Mouse (Mus musculus) spleen, adult 18-20 months (tissue): ENCODE data around the gene Disp2.

Experiments
- DNase-seq, 2 experiments: peaks; one replicate each; pipeline ENCODE4 v3.0.0; 2022; ENCODE audit warnings: mixed read lengths in 2 of 2

Disp2 gene

GRCm38 (mm10) chr2:118790551-118791525, 11.3 kb downstream of the Disp2 start:
- peak in 1 of 2 experiments; percentile 35 for DNase-seq

- DNase-seq, result no peak
These were observed 12.2 kb downstream of the Disp2 start for GRCm38 (mm10) chr2:118791591-118792258.

DNA sequence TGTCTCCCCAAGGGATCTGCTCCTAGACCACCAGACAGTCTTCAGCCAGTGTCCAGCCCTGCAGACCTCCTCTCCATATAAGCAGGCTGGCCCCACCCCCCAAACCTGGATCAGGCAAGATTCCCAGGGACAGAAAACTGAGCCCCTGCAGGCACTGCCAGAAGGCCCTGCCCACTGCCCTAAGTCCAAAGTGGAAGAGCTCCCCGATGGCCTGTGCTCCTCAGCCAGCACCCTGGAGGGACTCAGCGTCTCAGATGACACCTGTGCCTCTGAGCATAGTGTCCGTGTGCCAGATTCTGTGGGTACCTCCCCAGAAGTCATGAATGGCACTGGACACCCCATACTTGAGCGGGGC, 12.7 kb downstream of the Disp2 start:
- no peak for DNase-seq

- no peak for DNase-seq
These were observed 14.1 kb downstream of the Disp2 start for GRCm38 (mm10) chr2:118793636-118794035.

- DNase-seq, result no peak
These were observed 23.1 kb downstream of the Disp2 start for GRCm38 (mm10) chr2:118802542-118803118.

DNA sequence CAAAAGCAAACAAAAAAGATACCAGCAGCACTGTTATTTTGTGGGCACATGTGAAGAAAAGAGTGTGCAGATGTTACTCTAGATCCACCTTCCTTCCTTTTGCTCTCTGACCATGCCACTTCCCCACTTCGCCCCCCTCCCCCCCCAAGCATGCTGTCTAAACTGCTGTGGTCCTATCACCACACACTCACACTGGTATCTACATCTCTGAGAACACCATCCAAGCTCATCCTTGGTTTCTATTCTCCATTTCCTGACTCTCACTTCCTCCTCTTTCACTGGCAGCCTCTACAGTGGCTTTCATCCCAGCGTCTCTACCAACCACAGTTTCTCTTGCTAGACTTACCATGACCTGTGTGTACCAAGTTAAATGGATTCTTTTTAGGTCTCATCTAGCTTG, 25.0 kb downstream of the Disp2 start:
- DNase-seq, result no peak

GRCm38 (mm10) chr2:118805137-118805536, 25.6 kb downstream of the Disp2 start:
- DNase-seq, result no peak

DNA sequence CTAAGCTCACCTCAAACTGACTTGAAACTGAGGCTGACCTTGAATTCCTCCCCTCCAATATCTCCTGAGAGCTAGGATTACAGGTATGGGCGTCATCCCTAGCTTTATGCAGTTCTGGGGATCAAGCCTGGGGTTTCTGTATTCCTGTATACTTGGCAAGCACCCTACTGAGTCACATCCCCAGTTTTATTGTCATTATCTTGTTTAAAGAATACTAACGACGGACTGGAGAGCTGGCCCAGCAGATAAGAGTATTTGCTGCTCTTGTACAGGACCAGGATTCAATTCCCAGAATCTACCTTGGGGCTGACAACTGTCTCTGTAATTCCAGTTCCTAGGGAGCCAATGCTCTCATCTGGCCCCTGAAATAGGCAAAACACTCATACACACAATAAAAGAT, 26.2 kb downstream of the Disp2 start:
- DNase-seq, result no peak

GRCm38 (mm10) chr2:118806860-118807259, 27.3 kb downstream of the Disp2 start:
- no peak for DNase-seq

DNA sequence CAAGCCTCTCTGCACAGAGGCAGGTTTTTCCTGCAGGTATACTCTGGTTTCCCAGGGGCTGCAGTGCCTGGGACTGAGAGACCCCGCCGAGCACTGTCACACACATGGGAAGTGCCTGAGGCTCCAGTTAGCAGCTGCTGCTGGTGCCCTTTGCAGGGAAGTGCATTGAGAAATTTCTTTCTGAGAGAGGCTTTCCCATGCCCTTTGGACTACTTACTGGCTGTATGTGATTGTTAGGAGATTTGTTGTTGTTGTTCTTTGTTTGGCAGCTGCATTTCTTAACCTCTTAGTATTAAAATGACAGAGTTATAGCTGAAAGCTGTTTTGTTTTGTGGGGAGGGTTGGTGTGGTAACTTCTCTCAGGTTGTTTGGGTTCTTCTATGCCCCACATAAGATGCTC, 31.3 kb downstream of the Disp2 start:
- no peak for DNase-seq

- no peak for DNase-seq
These were observed 33.2 kb downstream of the Disp2 start for GRCm38 (mm10) chr2:118812724-118813123.

DNA sequence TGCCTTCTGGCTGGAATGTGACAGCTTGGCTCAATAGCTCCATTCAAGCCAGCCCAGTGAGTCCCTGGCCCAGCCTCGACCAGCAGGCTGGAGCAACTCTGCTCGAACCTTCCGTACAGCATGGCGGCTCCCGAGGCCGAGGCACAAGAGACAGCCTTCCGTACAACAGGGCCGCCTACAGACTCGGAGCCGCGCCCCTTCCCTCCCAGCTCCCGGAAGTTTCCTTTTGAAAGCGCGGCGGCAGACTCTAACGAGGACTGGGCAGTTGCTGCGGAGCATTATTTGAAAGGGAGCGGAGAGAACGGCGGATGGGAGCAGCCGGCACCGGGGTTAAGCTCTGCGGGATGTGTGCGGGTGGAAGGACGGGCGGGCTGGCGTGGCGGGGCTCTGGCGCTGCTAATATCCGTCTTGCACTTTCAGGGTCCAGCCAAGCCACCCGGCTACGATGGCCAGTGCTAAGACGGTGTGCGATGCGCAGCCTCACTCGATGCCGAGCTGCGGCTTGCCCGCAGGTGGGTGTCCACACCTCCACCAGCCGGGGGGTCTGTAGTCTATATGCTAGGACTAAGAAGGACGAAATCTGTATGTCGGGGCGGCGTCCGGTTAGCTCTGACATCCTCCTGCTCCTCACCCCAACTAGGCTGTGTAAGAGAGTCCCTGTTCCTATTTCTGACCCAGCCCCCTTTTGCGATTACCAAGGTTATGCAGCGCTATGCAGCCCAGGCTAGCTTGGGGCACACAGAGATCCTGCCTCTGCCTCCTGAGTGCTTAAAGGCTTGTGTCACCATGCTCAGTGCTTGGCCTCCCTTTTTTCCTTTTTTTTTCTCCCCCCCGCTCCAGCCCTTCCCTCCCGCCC, 34.7 kb downstream of the Disp2 start, which contains the start of gene Knstrn:
TSS of gene Knstrn (plus strand) at position 23 of the 856 bp plus-strand sequence.
- peak; percentile 77 to 88 for DNase-seq

GRCm38 (mm10) chr2:118822800-118823199, 43.3 kb downstream of the Disp2 start:
- DNase-seq, result no peak

DNA sequence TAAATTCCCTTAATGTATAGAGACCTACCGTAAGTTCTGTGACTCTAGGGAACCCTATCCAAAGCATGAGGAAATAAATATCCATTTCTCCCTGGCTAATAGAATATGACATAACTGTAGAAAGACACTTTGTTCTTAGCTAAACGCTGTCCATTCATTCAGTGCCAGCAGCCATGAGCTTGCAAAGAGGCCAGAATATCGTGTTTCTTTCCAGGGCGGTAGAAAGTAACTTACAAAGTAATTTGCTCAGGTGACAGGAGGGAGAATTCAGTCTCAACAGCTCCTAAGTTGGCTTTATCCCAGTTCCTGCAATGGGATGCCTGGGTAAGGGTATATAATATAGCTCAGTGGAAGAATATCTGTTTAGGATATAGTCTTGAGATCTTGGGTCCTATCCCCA, 44.9 kb downstream of the Disp2 start:
- no peak for DNase-seq

DNA sequence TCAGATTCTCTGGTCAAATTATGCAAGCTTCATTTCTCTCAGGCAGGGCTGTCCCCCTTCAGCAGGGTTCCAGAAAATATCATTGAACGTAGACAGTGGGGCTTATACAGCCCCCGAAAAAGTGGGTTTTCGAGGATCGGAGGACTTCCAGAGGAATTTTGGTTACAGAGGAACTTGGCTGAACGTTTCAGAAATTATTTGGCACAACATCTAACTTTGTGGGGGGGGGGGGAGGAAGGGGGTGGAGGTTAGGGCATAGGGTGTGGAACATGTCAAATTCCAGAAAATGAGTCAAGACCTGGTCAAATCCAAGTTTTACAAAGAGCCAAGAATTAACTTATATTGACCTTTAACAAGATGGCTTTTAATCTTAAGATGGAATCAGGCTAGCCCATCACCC, 49.6 kb downstream of the Disp2 start:
- DNase-seq, result no peak

DNA sequence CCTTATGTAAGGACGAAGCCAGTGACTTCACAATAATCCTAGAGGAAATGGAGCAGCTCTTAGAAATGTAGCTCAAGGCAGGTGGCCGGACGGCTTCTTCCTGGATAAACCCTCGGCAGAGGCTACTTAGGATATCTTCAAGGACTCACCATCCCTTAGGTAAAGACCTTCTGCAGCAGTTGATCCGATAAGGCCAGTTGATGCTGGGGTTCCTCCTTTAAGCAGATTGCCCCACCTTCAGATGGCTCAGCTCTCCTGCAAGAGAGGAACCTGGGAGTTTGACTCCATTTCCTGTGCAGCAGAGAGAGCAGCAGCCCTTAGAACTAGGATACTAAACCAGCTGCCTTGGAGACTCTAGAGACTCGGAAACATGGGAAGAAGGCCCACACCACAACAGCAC, 54.5 kb downstream of the Disp2 start:
- no peak for DNase-seq

GRCm38 (mm10) chr2:118835115-118835514, 55.6 kb downstream of the Disp2 start:
- DNase-seq, result no peak

DNA sequence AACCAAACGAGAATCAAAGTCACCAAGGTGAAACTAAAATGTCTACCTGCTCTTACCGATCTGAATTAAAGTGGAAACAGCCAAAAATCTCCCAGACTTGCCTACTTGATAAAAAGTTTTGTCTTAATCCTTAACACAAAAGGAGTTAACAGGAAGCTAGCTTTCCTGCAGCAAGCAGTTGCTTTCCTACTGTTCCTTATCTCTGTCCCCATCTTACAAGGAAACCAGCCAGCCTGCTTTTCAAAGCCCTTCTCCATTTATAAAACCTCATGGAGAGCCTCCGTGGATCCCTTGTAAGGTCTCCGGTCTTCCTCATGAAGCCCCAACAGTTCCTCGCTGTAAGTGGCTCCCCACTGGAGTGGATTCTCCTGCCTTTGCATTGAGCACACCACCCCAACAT, 58.8 kb downstream of the Disp2 start:
- DNase-seq, result no peak

DNA sequence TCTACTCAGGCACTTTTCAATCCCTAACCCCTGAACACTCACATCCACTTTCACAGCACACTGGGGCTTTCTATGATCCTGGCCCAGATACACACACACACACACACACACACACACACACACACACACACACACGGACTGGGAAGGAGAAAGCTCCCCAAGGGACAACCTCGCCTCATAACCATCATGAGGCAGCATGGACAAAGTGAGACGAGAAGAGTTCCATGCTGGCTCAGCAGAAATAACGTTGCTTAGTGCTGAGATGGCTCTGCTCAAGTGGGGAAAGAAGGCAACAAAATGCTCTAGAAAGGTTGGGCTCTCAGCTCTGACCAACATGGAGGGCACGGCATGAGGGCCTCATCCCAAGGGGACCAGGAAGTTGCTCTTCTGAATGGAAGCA, 61.7 kb downstream of the Disp2 start:
- no peak for DNase-seq

DNA sequence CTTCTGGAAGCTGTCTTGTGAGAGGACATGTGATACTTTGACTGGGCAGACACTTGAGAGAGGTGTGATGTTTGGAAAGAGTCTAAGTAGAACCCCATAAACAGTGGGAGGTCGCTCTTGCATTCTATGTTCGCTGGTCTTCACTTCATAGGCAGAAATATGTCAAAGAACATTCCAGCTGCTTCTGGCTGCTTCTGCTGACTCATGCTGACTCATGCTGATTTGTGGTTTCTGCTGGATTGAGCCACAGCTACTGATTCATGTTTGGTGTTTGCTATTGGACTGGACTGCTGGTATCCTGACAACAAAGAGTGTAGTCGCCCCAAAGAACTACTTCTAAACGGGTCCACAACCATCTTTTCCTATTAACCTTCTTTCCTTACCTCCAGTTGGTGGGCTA, 62.3 kb downstream of the Disp2 start:
- DNase-seq, result no peak

GRCm38 (mm10) chr2:118844427-118844826, 64.9 kb downstream of the Disp2 start:
- no peak for DNase-seq

DNA sequence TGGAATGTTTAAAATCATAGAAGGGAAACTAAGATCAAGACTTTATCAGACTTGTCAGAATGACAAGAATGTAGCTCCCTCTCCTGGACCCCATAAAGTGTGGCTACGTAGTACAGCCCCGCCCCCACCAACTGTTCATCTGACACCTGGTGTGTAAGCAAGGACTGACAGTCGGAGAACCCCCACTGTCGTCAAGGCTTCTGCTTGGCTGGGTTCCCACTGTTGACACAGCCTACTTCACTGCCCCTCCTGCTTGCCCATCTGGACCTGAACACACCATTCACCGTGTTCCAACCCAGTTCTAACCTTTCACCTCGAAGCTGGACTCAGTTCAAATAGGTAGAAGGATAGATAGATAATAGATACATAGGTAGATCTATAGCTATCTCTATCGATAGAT, 66.7 kb downstream of the Disp2 start:
- DNase-seq, result no peak

DNA sequence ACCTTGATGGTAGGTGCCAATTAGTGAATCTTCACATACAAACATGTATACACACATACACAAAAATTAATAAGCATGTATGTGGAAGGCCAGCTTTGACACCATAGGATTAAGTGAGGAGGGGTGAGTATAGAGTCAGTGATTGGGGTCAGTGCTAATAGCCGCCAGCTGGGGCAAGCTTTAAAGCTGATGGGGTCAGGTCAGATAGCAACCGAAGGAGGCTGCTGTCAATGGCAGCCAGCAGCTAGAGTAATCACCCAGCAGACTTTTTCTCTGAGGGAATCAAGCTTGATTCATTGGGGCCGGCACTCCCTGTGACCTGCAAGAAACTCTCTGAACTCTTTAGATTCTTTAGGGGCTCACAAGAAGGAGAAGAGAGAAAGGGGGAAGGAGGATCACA, 72.2 kb downstream of the Disp2 start:
- no peak for DNase-seq
